Mouse (Mus musculus): Measurements from ENCODE around the gene Sumo2. TPM values are rescaled to one million over a fixed set of nuclear protein-coding genes. Genes with fewer than 3 reads are reported as not detected.

Gene Sumo2
- 54.9 TPM for polyA plus RNA-seq (2015; fragmentation: Illumina TruSeq; extraction: RNeasy Lipid Tissue Mini Kit (QIAGEN cat#74804); ENCODE audit: insufficient read depth, low read depth, low replicate concordance)

DNA sequence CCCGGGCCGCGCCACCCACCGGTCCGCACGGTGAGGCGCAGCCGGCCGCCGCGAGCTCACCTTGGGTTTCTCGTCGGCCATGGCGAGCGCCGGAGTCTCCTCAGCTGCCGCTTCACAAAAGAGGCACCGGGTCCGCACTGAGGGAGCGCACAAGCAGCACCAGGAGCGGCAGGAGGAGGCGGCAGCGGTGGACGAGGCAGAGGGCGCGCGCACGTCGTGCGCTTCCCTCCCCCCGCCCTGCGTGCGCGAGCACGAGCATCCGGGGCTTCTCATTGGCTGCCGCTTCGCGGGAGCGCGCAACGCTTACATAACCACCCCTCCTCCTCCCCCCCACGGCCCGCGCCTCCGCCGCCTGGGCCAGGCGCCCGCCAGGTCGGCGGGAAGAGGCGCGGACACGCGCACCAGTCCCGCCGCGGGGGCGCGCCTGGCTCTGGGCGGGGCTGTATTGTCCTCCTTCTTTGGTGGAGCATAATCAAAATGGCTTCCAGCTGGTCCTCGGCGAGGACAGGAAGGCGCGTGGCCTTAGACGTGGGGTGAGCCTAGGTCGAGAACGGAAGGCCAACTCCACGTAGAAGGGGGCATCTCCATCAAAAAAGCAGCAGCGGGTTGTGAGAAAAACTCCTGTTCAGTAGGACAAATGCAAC is at the start of gene Sumo2:
Gene Sumo2 (minus strand): TSS at position 239 of the 644 bp plus-strand sequence.

DNA sequence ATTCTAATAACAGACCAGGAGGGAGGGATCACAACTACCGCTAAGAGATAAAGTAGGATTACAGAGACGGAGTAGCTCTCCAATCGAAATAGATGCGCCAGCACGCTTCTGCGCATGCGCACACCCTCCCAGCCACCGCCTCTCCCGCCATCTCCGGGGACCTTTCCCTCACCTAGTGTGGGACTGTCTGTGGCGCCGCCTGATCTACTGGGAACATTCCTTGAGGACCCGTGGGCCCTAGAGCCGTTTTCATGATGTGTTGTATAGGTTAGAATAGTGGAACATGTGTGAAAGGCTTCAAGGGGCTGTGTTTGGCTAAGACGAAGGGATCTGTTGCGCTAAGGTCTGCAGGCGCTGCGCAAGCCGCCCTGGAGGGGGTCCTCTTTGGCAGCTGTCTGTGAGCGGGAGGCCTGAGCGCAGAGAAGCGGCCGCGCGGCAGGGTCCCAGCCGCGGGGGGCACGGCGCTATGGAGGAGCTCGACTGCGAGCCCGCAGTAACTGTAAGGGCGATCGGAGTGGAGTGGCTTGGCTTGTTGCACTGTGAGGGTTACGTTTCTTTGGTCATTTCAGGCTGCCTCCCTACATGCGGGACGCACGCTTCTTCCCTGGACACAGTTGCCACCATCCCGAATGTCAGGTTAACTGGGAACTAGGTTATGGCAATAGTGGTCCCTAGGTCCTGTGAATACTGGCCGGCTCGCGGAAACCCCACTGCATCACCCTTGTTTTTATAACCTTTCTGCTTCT is 28.2 kb upstream of the Sumo2 start, which contains the start of gene Nup85:
Gene Nup85 (plus strand): TSS at position 371 of the 746 bp plus-strand sequence.

DNA sequence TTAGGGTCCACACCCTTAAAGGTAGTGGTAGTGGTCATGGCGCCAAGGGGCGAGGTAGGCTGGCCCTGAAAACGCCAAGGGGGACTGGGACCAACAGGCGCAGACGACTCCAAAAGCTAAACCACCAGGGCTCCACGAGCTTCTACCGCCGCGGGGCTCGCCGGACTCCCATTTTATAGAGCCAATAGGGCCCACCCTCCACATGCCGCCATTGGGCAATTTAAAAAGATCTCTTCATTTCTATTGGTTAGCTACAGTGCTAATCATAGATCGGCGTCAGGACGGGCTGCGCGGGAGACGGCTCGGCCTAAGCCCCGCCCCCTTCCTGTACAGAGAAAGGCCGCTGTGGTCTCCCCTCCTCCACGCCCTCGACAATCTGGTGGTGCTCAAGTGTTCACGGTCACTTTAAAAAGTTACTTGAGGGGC is 21.8 kb downstream of the Sumo2 start, which contains the start of gene Jpt1:
Gene Jpt1 (minus strand): TSS at position 150 of the 426 bp plus-strand sequence.

DNA sequence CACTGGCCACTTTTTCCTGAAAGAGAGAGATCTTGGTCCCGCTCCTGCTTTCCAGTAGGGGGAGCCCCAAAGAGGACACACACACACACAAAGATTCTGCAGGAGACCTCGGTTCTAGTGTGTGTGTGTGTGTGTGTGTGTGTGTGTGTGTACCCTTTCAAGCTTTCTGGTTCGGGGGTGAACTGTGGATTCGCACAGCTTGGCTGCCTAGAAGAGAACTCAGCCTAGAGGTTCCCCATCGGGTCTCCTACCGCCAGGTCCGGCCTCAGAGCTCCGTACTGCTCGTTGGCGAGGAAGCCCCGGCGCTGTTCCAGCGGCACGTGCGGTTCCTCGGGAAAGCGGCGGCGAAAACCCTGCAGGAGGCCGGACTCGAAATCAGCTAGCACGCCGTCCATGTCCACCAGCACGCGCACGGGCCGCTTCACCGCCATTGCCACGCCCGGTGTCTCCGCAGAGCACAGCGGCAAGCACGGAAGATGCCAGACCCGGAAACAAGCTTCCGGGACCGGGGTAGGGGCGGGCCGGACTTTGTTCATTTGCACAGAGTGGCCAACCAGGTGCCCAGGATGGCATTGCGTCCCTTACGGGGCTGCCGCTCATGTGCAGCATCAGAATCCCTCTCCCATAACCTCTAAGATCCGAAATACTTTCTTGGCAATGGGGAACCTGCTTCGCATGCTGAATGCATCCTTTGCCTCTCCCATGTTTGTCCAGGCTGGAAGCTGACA is 44.6 kb downstream of the Sumo2 start, which contains the start of gene Nt5c:
Gene Nt5c (minus strand): TSS at position 507 of the 728 bp plus-strand sequence.

DNA sequence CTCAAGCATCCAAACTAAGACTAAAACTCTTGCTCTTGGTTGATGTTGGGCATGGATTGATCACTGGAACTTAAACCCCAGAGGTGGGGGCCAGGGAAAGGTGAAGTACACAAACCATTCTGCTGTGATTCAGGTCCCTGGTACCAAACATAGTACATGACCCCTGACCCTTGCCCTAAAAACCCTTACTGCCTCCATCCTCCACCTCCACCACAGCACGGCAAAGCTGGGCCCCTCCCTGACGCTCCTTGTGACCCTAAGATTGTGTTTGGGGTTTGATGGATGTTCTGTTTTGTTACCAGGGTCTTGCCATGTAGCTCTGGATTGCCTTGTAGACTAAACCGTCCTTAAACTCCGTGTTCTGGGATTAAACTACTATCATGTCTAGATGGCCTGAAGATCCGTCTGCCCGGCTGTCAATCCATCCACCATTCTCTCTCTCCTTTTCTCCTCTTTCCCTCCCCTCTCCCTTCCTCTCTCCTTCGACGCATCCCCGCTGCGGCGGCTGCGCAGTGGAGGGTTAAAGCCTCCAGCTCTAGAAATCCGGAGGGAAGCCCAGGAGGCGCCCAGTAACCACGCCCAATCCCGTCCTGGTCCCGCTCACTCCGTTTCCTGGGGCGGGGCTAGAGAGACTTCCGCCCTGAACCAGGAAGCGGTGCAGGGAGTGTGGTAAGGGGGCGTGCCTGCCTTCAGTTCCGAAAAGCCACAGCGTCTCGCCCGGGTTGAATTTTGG is 60.9 kb downstream of the Sumo2 start, which contains the start of gene Armc7:
Gene Armc7 (plus strand): TSS at position 643 of the 733 bp plus-strand sequence.

Other genes with a start within 250 kb of the Sumo2 start
- gene Fads6, start 238.6 kb downstream of the Sumo2 start, polyA plus RNA-seq (2015; fragmentation: Illumina TruSeq; extraction: RNeasy Lipid Tissue Mini Kit (QIAGEN cat#74804); ENCODE audit: insufficient read depth, low read depth, low replicate concordance) = 3.3 TPM
- not detected for gene Otop2, start 229.1 kb downstream of the Sumo2 start, polyA plus RNA-seq (2015; fragmentation: Illumina TruSeq; extraction: RNeasy Lipid Tissue Mini Kit (QIAGEN cat#74804); ENCODE audit: insufficient read depth, low read depth, low replicate concordance)
- not detected for gene Ush1g, start 214.2 kb downstream of the Sumo2 start, polyA plus RNA-seq (2015; fragmentation: Illumina TruSeq; extraction: RNeasy Lipid Tissue Mini Kit (QIAGEN cat#74804); ENCODE audit: insufficient read depth, low read depth, low replicate concordance)
- gene Otop3, start 201.5 kb downstream of the Sumo2 start, polyA plus RNA-seq (2015; fragmentation: Illumina TruSeq; extraction: RNeasy Lipid Tissue Mini Kit (QIAGEN cat#74804); ENCODE audit: insufficient read depth, low read depth, low replicate concordance) = not detected
- 44.2 TPM for gene Hid1, start 168.5 kb downstream of the Sumo2 start, polyA plus RNA-seq (2015; fragmentation: Illumina TruSeq; extraction: RNeasy Lipid Tissue Mini Kit (QIAGEN cat#74804); ENCODE audit: insufficient read depth, low read depth, low replicate concordance)
- gene Cdr2l, start 154.4 kb downstream of the Sumo2 start, polyA plus RNA-seq (2015; fragmentation: Illumina TruSeq; extraction: RNeasy Lipid Tissue Mini Kit (QIAGEN cat#74804); ENCODE audit: insufficient read depth, low read depth, low replicate concordance) = 2.5 TPM
- gene Mrpl58, start 132.5 kb downstream of the Sumo2 start, polyA plus RNA-seq (2015; fragmentation: Illumina TruSeq; extraction: RNeasy Lipid Tissue Mini Kit (QIAGEN cat#74804); ENCODE audit: insufficient read depth, low read depth, low replicate concordance) = 26.4 TPM
- gene Atp5h, start 116.3 kb downstream of the Sumo2 start, polyA plus RNA-seq (2015; fragmentation: Illumina TruSeq; extraction: RNeasy Lipid Tissue Mini Kit (QIAGEN cat#74804); ENCODE audit: insufficient read depth, low read depth, low replicate concordance) = 161 TPM
- gene Kctd2, start 116.1 kb downstream of the Sumo2 start, polyA plus RNA-seq (2015; fragmentation: Illumina TruSeq; extraction: RNeasy Lipid Tissue Mini Kit (QIAGEN cat#74804); ENCODE audit: insufficient read depth, low read depth, low replicate concordance) = 19.3 TPM
- not detected for gene Trim80, start 95.7 kb downstream of the Sumo2 start, polyA plus RNA-seq (2015; fragmentation: Illumina TruSeq; extraction: RNeasy Lipid Tissue Mini Kit (QIAGEN cat#74804); ENCODE audit: insufficient read depth, low read depth, low replicate concordance)
- 2.6 TPM for gene Slc16a5, start 73.8 kb downstream of the Sumo2 start, polyA plus RNA-seq (2015; fragmentation: Illumina TruSeq; extraction: RNeasy Lipid Tissue Mini Kit (QIAGEN cat#74804); ENCODE audit: insufficient read depth, low read depth, low replicate concordance)
- gene Armc7, start 60.6 kb downstream of the Sumo2 start, polyA plus RNA-seq (2015; fragmentation: Illumina TruSeq; extraction: RNeasy Lipid Tissue Mini Kit (QIAGEN cat#74804); ENCODE audit: insufficient read depth, low read depth, low replicate concordance) = 1.3 TPM
- gene Nt5c, start 44.4 kb downstream of the Sumo2 start, polyA plus RNA-seq (2015; fragmentation: Illumina TruSeq; extraction: RNeasy Lipid Tissue Mini Kit (QIAGEN cat#74804); ENCODE audit: insufficient read depth, low read depth, low replicate concordance) = 14.2 TPM
- 22.4 TPM for gene Jpt1, start 21.9 kb downstream of the Sumo2 start, polyA plus RNA-seq (2015; fragmentation: Illumina TruSeq; extraction: RNeasy Lipid Tissue Mini Kit (QIAGEN cat#74804); ENCODE audit: insufficient read depth, low read depth, low replicate concordance)
- gene Nup85, start 28.2 kb upstream of the Sumo2 start, polyA plus RNA-seq (2015; fragmentation: Illumina TruSeq; extraction: RNeasy Lipid Tissue Mini Kit (QIAGEN cat#74804); ENCODE audit: insufficient read depth, low read depth, low replicate concordance) = 28.3 TPM
- 16.0 TPM for gene Mrps7, start 67.6 kb upstream of the Sumo2 start, polyA plus RNA-seq (2015; fragmentation: Illumina TruSeq; extraction: RNeasy Lipid Tissue Mini Kit (QIAGEN cat#74804); ENCODE audit: insufficient read depth, low read depth, low replicate concordance)
- gene Gga3, start 67.8 kb upstream of the Sumo2 start, polyA plus RNA-seq (2015; fragmentation: Illumina TruSeq; extraction: RNeasy Lipid Tissue Mini Kit (QIAGEN cat#74804); ENCODE audit: insufficient read depth, low read depth, low replicate concordance) = 10.9 TPM
- gene Mif4gd, start 76.7 kb upstream of the Sumo2 start, polyA plus RNA-seq (2015; fragmentation: Illumina TruSeq; extraction: RNeasy Lipid Tissue Mini Kit (QIAGEN cat#74804); ENCODE audit: insufficient read depth, low read depth, low replicate concordance) = 27.7 TPM
- gene Slc25a19, start 92.0 kb upstream of the Sumo2 start, polyA plus RNA-seq (2015; fragmentation: Illumina TruSeq; extraction: RNeasy Lipid Tissue Mini Kit (QIAGEN cat#74804); ENCODE audit: insufficient read depth, low read depth, low replicate concordance) = 8.3 TPM
- 10.1 TPM for gene Grb2, start 172.3 kb upstream of the Sumo2 start, polyA plus RNA-seq (2015; fragmentation: Illumina TruSeq; extraction: RNeasy Lipid Tissue Mini Kit (QIAGEN cat#74804); ENCODE audit: insufficient read depth, low read depth, low replicate concordance)
- gene Tmem94, start 229.2 kb upstream of the Sumo2 start, polyA plus RNA-seq (2015; fragmentation: Illumina TruSeq; extraction: RNeasy Lipid Tissue Mini Kit (QIAGEN cat#74804); ENCODE audit: insufficient read depth, low read depth, low replicate concordance) = 5.9 TPM

Measured in pancreas, adult 10 weeks (tissue).